Mouse (Mus musculus): ENCODE results near the gene Sec31b. TPM values are rescaled to one million over a fixed set of nuclear protein-coding genes. Genes with fewer than 3 reads are reported as not detected.

The Sec31b gene
- polyA plus RNA-seq, 1 experiment from 2014 or later: 0.38 TPM

Other genes with a start within 250 kb of the Sec31b start
- 0.10 and 0.12 TPM in 2 replicates for gene Scd4, start 212.8 kb downstream of the Sec31b start, polyA plus RNA-seq (2015; fragmentation: Nextera tagmentation; extraction: Ambion mirVana)
- gene Scd1, start 138.0 kb downstream of the Sec31b start, polyA plus RNA-seq (2015; fragmentation: Nextera tagmentation; extraction: Ambion mirVana): 8.9 and 9.1 TPM in 2 replicates
- 0.04 TPM in 1 of 2 replicates, not detected in the other for gene Wnt8b, start 52.4 kb downstream of the Sec31b start, polyA plus RNA-seq (2015; fragmentation: Nextera tagmentation; extraction: Ambion mirVana)
- gene Gm20538, start 7.0 kb upstream of the Sec31b start, polyA plus RNA-seq (2015; fragmentation: Nextera tagmentation; extraction: Ambion mirVana): not detected in 2 replicates
- 674 and 705 TPM in 2 replicates for gene Ndufb8, start 9.6 kb upstream of the Sec31b start, polyA plus RNA-seq (2015; fragmentation: Nextera tagmentation; extraction: Ambion mirVana)
- gene Hif1an, start 17.0 kb upstream of the Sec31b start, polyA plus RNA-seq (2015; fragmentation: Nextera tagmentation; extraction: Ambion mirVana): 23.6 and 24.8 TPM in 2 replicates
- 12.3 and 15.5 TPM in 2 replicates for gene Pax2, start 210.2 kb upstream of the Sec31b start, polyA plus RNA-seq (2015; fragmentation: Nextera tagmentation; extraction: Ambion mirVana)